In genomic region chr16:19464365-19464764, GRCm38 (mm10) we compare ENCODE assay signal across 27 mouse cellular contexts. TPM values are rescaled to one million over a fixed set of nuclear protein-coding genes. Genes with fewer than 3 reads are reported as not detected.
DNase-seq lines count a peak whose midpoint lies in the region; ATAC-seq lines count a peak whose summit lies in the region.
"Had no signal": no experiment of that assay in that cellular context is flagged by ENCODE, and none has a peak within 500 bp of the region (broad histone marks: within the 10 kb centered on the region; RNA-seq: fewer than 3 reads in every experiment).

No protein-coding gene starts in this region.

- H3K27ac ChIP-seq in intestine, embryonic 16.5 days (ENCODE audit: low read length), result no peak overlapping the region
- no peak overlapping the region for H3K27ac ChIP-seq in forebrain, embryonic 10.5 days
- H3K27ac ChIP-seq: embryonic facial prominence, embryonic 13.5 days; embryonic facial prominence, embryonic 15.5 days; forebrain, embryonic 13.5 days had no signal

- no peak overlapping the region for H3K4me3 ChIP-seq in intestine, embryonic 16.5 days (ENCODE audit: low read length)
- no peak overlapping the region for H3K4me3 ChIP-seq in forebrain, embryonic 10.5 days
- H3K4me3 ChIP-seq: embryonic facial prominence, embryonic 13.5 days; embryonic facial prominence, embryonic 15.5 days; erythroblast, embryonic 14.5 days; forebrain, embryonic 13.5 days had no signal

- no peak overlapping the region for H3K9ac ChIP-seq in intestine, embryonic 16.5 days (ENCODE audit: low read depth, low read length)
- H3K9ac ChIP-seq: embryonic facial prominence, embryonic 13.5 days; embryonic facial prominence, embryonic 15.5 days; forebrain, embryonic 13.5 days had no signal

- H3K36me3 ChIP-seq in intestine, embryonic 16.5 days (ENCODE audit: control insufficient read depth, insufficient read depth, low read length), result no peaks in the 10 kb centered on the region
- H3K36me3 ChIP-seq in forebrain, embryonic 10.5 days (replicated peaks), result no peaks in the 10 kb centered on the region
- H3K36me3 ChIP-seq: embryonic facial prominence, embryonic 13.5 days; embryonic facial prominence, embryonic 15.5 days had no signal

- no peaks in the 10 kb centered on the region for H3K27me3 ChIP-seq in intestine, embryonic 16.5 days (replicated peaks; ENCODE audit: control insufficient read depth, insufficient read depth, low read length)
- H3K27me3 ChIP-seq in forebrain, embryonic 10.5 days (ENCODE audit: poor library complexity, severe bottlenecking), result no peaks in the 10 kb centered on the region
- H3K27me3 ChIP-seq: CH12.LX; embryonic facial prominence, embryonic 13.5 days; embryonic facial prominence, embryonic 15.5 days; forebrain, embryonic 13.5 days had no signal

- DNase-seq in ES-CJ7 (ENCODE audit: low read depth, low spot score), result peak; percentile 10
- peak; percentile 37 for DNase-seq in ZHBTc4 (ENCODE audit: low read depth, low spot score)
- no peak for DNase-seq in adrenal gland, adult (ENCODE audit: inconsistent age in 2 of 2, low spot score in 1 of 2)
- DNase-seq in c-Kit-positive CD71-positive TER-119-positive erythroid progenitor cells, embryonic 14.5 days (ENCODE audit: low spot score), result no peak
- no peak for DNase-seq in forebrain, embryonic 10.5 days (ENCODE audit: extremely low spot score, low spot score)
- DNase-seq: adrenal gland, adult 8-10 months; adrenal gland, postnatal 14 days; adrenal gland, postnatal 36 days; B cell, adult 2 months; cerebellum, adult 11 months; cerebellum, adult 18-20 months; cerebellum, adult 8-10 months; cerebellum, adult 9-11 months; cerebellum, postnatal 14 days; cerebellum, postnatal 36 days; embryo, embryonic 11 days had no signal

- ATAC-seq in intestine, embryonic 16.5 days, result peak; percentile 67
- ATAC-seq: CD4-positive, CD25-positive, alpha-beta regulatory T cell, adult 4 months; forebrain, embryonic 13.5 days; forebrain, embryonic 16.5 days had no signal

- H3K9me3 ChIP-seq in intestine, embryonic 16.5 days (ENCODE audit: control insufficient read depth, low read length), result no peaks in the 10 kb centered on the region
- H3K9me3 ChIP-seq in forebrain, embryonic 10.5 days, result peaks cover 5% of the 10 kb centered on the region; the same call in 1 of the 2 replicates
- H3K9me3 ChIP-seq: embryonic facial prominence, embryonic 15.5 days; forebrain, embryonic 13.5 days had no signal

- H3K4me1 ChIP-seq in intestine, embryonic 16.5 days (ENCODE audit: control insufficient read depth, insufficient read depth, low read length), result no peaks in the 10 kb centered on the region
- no peaks in the 10 kb centered on the region for H3K4me1 ChIP-seq in forebrain, embryonic 10.5 days
- H3K4me1 ChIP-seq: embryonic facial prominence, embryonic 13.5 days; embryonic facial prominence, embryonic 15.5 days; forebrain, embryonic 13.5 days had no signal

- WGBS in intestine, embryonic 16.5 days, result 95% methylated on average over 1 of the region's 1 CpGs
- WGBS in forebrain, embryonic 10.5 days, result 100% methylated on average over 1 of the region's 1 CpGs

- H3K4me2 ChIP-seq in intestine, embryonic 16.5 days (ENCODE audit: low read depth, low read length), result no peak overlapping the region
- H3K4me2 ChIP-seq: embryonic facial prominence, embryonic 13.5 days; embryonic facial prominence, embryonic 15.5 days; forebrain, embryonic 13.5 days had no signal

RNA-seq across cellular contexts. Expression of gene Olfr166, which starts 19.1 kb away (rescaled TPM):
- not detected in 2 replicates for polyA plus RNA-seq in intestine, embryonic 16.5 days (2015; fragmentation: Nextera tagmentation; extraction: Ambion mirVana)
- not detected in 2 replicates for polyA plus RNA-seq in forebrain, embryonic 10.5 days (2016; fragmentation: Nextera tagmentation; extraction: Ambion mirVana)
- polyA plus RNA-seq: CD4-positive, CD25-positive, alpha-beta regulatory T cell, adult 4 months; embryonic facial prominence, embryonic 11.5 days; embryonic facial prominence, embryonic 13.5 days; embryonic facial prominence, embryonic 15.5 days; erythroblast, embryonic 14.5 days; forebrain, embryonic 11.5 days; forebrain, embryonic 13.5 days; forebrain, embryonic 16.5 days; frontal cortex, adult 2 months had no signal

RNA-seq across cellular contexts. Expression of gene Olfr165, which starts 41.4 kb away (rescaled TPM):
- 0.26 and 0.33 TPM in 2 replicates for polyA plus RNA-seq in intestine, embryonic 16.5 days (2015; fragmentation: Nextera tagmentation; extraction: Ambion mirVana)
- polyA plus RNA-seq in forebrain, embryonic 10.5 days (2016; fragmentation: Nextera tagmentation; extraction: Ambion mirVana), result not detected in 2 replicates
- polyA plus RNA-seq: CD4-positive, CD25-positive, alpha-beta regulatory T cell, adult 4 months; embryonic facial prominence, embryonic 11.5 days; embryonic facial prominence, embryonic 13.5 days; embryonic facial prominence, embryonic 15.5 days; erythroblast, embryonic 14.5 days; forebrain, embryonic 11.5 days; forebrain, embryonic 13.5 days; forebrain, embryonic 16.5 days; frontal cortex, adult 2 months had no signal

RNA-seq across cellular contexts. Expression of gene Olfr167, which starts 57.7 kb away (rescaled TPM):
- polyA plus RNA-seq in intestine, embryonic 16.5 days (2015; fragmentation: Nextera tagmentation; extraction: Ambion mirVana), result not detected in 2 replicates
- not detected in 2 replicates for polyA plus RNA-seq in forebrain, embryonic 10.5 days (2016; fragmentation: Nextera tagmentation; extraction: Ambion mirVana)
- polyA plus RNA-seq: CD4-positive, CD25-positive, alpha-beta regulatory T cell, adult 4 months; embryonic facial prominence, embryonic 11.5 days; embryonic facial prominence, embryonic 13.5 days; embryonic facial prominence, embryonic 15.5 days; erythroblast, embryonic 14.5 days; forebrain, embryonic 11.5 days; forebrain, embryonic 13.5 days; forebrain, embryonic 16.5 days; frontal cortex, adult 2 months had no signal

Comparison
In these comparisons a context has a peak if more than half of its experiments do, and no peak if none do; other contexts are left out.
1. DNase-seq: peak in ES-CJ7 (single experiment) and ZHBTc4 (single experiment); none in adrenal gland, adult (0 of 2), c-Kit-positive CD71-positive TER-119-positive erythroid progenitor cells, embryonic 14.5 days (single experiment) and forebrain, embryonic 10.5 days (single experiment).